Mouse (Mus musculus): Measurements from ENCODE around the gene Sema5b.

DNA sequence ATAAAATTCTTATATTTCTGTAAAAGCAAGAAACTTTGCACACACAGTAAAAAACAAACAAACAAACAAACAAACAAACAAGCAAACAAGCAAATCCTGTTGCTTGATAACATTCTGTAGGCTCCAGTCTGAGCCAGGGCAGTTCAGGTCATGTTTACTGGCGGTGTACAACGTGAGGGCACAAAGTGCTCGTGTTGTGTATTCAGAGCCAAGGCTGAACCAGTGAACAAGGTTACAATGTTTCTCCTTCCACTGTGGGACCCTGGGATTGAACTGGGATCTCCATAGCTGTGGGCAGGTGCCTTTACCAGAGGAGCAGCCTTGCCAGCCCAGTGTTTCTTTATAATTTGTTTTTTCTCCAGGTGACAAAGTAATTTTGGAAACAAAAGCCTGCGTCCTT is 35.2 kb upstream of the Sema5b start:
- TF ChIP-seq POLR2A (IDR thresholded peaks at IDR 0.05; ENCODE audit: borderline replicate concordance, low read depth, low read length) (no peak), CTCF (IDR thresholded peaks at IDR 0.05; ENCODE audit: low read depth, low read length) (no peak)
